Mouse (Mus musculus) limb, embryonic 15.5 days (tissue): ENCODE data around the gene Pck1. TPM values are rescaled to one million over a fixed set of nuclear protein-coding genes. Genes with fewer than 3 reads are reported as not detected.

ENCODE experiments used
- ATAC-seq: fragments of 200-750 bp; cut with Nextera tagmentation; 2 replicates; pipeline ENCODE4 v1.8.0; 2017; ENCODE audit warnings: low read depth, moderate TSS enrichment; ENCODE audit not compliant: insufficient number of reproducible peaks, low FRiP score, low TSS enrichment
- H3K27ac ChIP-seq: fragments of 300-500 bp; sonication (generic); 2 replicates; pipeline ENCODE4 v1.5.1; 2015; ENCODE audit warnings: moderate library complexity, mild to moderate bottlenecking, inconsistent platforms
- H3K27me3 ChIP-seq: fragments of 300-500 bp; sonication (generic); 2 replicates; pipeline ENCODE4 v1.6.1; 2015; ENCODE audit warnings: inconsistent platforms
- H3K36me3 ChIP-seq: fragments of 300-500 bp; sonication (generic); 2 replicates; pipeline ENCODE4 v1.6.1; 2015; ENCODE audit warnings: inconsistent platforms
- H3K4me1 ChIP-seq: fragments of 300-500 bp; sonication (generic); 2 replicates; pipeline ENCODE4 v1.6.1; 2015; ENCODE audit warnings: inconsistent platforms
- H3K4me2 ChIP-seq: fragments of 300-500 bp; sonication (generic); 2 replicates; pipeline ENCODE4 v1.6.1; 2015; ENCODE audit warnings: mild to moderate bottlenecking, inconsistent platforms
- H3K4me3 ChIP-seq: fragments of 300-500 bp; sonication (generic); 2 replicates; pipeline ENCODE4 v1.5.1; 2015; ENCODE audit warnings: mild to moderate bottlenecking, inconsistent platforms
- H3K9ac ChIP-seq: fragments of 300-500 bp; sonication (generic); 2 replicates; pipeline ENCODE4 v1.6.1; 2015; ENCODE audit warnings: inconsistent platforms
- H3K9me3 ChIP-seq: fragments of 300-500 bp; sonication (generic); 2 replicates; pipeline ENCODE4 v1.6.1; 2016; ENCODE audit warnings: inconsistent platforms
- WGBS: fragments of 180-500 bp; shearing (Covaris S2); methylation state at CpG from one replicate; pipeline ENCODE4 v1.1.7; 2015; 5-methylcytosine and 5-hydroxymethylcytosine counted together
- polyA plus RNA-seq: library from polyadenylated mRNA; unstranded; fragments of >200 nt; fragmentation: Nextera tagmentation; extraction: Ambion mirVana; gene quantifications from 2 replicates; pipeline ENCODE4 v1.2.1, GENCODE M21; 2015

The Pck1 gene
- polyA plus RNA-seq, 1 experiment from 2014 or later, result 0.09 TPM

GRCm38 (mm10) chr2:173153266-173153665 lies 418 bp downstream of the Pck1 start:
- Histone ChIP-seq H3K4me2 (no peak overlapping the region), H3K9me3 (no peaks in the 10 kb centered on the region), H3K36me3 (no peaks in the 10 kb centered on the region), H3K4me3 (no peak overlapping the region), H3K9ac (no peak overlapping the region), H3K4me1 (no peaks in the 10 kb centered on the region), H3K27ac (no peak overlapping the region), H3K27me3 (no peaks in the 10 kb centered on the region)
- 82% methylated on average over 10 of the region's 10 CpGs for WGBS
- ATAC-seq, result no peak

GRCm38 (mm10) chr2:173154513-173154912 lies 1.7 kb downstream of the Pck1 start:
- H3K9ac ChIP-seq, result no peak overlapping the region
- H3K4me2 ChIP-seq, result no peak overlapping the region
- H3K9me3 ChIP-seq, result no peaks in the 10 kb centered on the region
- ATAC-seq, result no peak
- H3K4me3 ChIP-seq, result no peak overlapping the region
- no peak overlapping the region for H3K27ac ChIP-seq
- peaks cover 4% of the 10 kb centered on the region for H3K4me1 ChIP-seq
- H3K36me3 ChIP-seq, result no peaks in the 10 kb centered on the region
- no peaks in the 10 kb centered on the region for H3K27me3 ChIP-seq
- WGBS, result 86% methylated on average over 13 of the region's 13 CpGs

GRCm38 (mm10) chr2:173154962-173155361 lies 2.1 kb downstream of the Pck1 start:
- Histone ChIP-seq H3K9ac (no peak overlapping the region), H3K27ac (no peak overlapping the region), H3K4me2 (no peak overlapping the region), H3K36me3 (no peaks in the 10 kb centered on the region), H3K9me3 (no peaks in the 10 kb centered on the region), H3K27me3 (no peaks in the 10 kb centered on the region), H3K4me1 (peaks cover 9% of the 10 kb centered on the region), H3K4me3 (no peak overlapping the region)
- 92% methylated on average over 14 of the region's 14 CpGs for WGBS
- no peak for ATAC-seq

GRCm38 (mm10) chr2:173155907-173156306 lies 3.1 kb downstream of the Pck1 start:
- Histone ChIP-seq H3K4me2 (no peak overlapping the region), H3K4me1 (peaks cover 13% of the 10 kb centered on the region), H3K9me3 (no peaks in the 10 kb centered on the region), H3K9ac (no peak overlapping the region), H3K36me3 (no peaks in the 10 kb centered on the region), H3K27me3 (no peaks in the 10 kb centered on the region), H3K4me3 (no peak overlapping the region), H3K27ac (no peak overlapping the region)
- ATAC-seq, result no peak
- WGBS, result 92% methylated on average over 10 of the region's 10 CpGs

GRCm38 (mm10) chr2:173156923-173157322 lies 4.1 kb downstream of the Pck1 start:
- Histone ChIP-seq H3K4me1 (peaks cover 17% of the 10 kb centered on the region), H3K9ac (no peak overlapping the region), H3K36me3 (no peaks in the 10 kb centered on the region), H3K4me3 (no peak overlapping the region), H3K27ac (no peak overlapping the region), H3K4me2 (no peak overlapping the region), H3K27me3 (no peaks in the 10 kb centered on the region), H3K9me3 (no peaks in the 10 kb centered on the region)
- 85% methylated on average over 13 of the region's 13 CpGs for WGBS
- ATAC-seq, result no peak

- no peaks in the 10 kb centered on the region for H3K36me3 ChIP-seq
- no peak overlapping the region for H3K27ac ChIP-seq
- H3K4me2 ChIP-seq, result no peak overlapping the region
- no peak for ATAC-seq
- H3K27me3 ChIP-seq, result no peaks in the 10 kb centered on the region
- H3K4me1 ChIP-seq, result peaks cover 21% of the 10 kb centered on the region
- 65% methylated on average over 4 of the region's 4 CpGs for WGBS
- no peak overlapping the region for H3K9ac ChIP-seq
- no peak overlapping the region for H3K4me3 ChIP-seq
- H3K9me3 ChIP-seq, result no peaks in the 10 kb centered on the region
Measured at GRCm38 (mm10) chr2:173157376-173157775, 4.5 kb downstream of the Pck1 start.

GRCm38 (mm10) chr2:173157871-173158270 lies 5.0 kb downstream of the Pck1 start:
- Histone ChIP-seq H3K9ac (no peak overlapping the region), H3K4me1 (peaks cover 21% of the 10 kb centered on the region), H3K27me3 (no peaks in the 10 kb centered on the region), H3K9me3 (no peaks in the 10 kb centered on the region), H3K27ac (no peak overlapping the region), H3K36me3 (no peaks in the 10 kb centered on the region), H3K4me3 (no peak overlapping the region), H3K4me2 (no peak overlapping the region)
- ATAC-seq, result no peak
- 94% methylated on average over 4 of the region's 4 CpGs for WGBS

GRCm38 (mm10) chr2:173158390-173159055 lies 5.7 kb downstream of the Pck1 start:
- Histone ChIP-seq H3K9ac (no peak overlapping the region), H3K27ac (no peak overlapping the region), H3K4me3 (no peak overlapping the region), H3K9me3 (no peaks in the 10 kb centered on the region), H3K4me1 (peaks cover 21% of the 10 kb centered on the region), H3K27me3 (no peaks in the 10 kb centered on the region), H3K36me3 (no peaks in the 10 kb centered on the region), H3K4me2 (no peak overlapping the region)
- WGBS, result 87% methylated on average over 19 of the region's 19 CpGs
- no peak for ATAC-seq

GRCm38 (mm10) chr2:173159354-173160311 lies 6.8 kb downstream of the Pck1 start:
- H3K9ac ChIP-seq, result no peak overlapping the region
- 23% methylated on average over 24 of the region's 24 CpGs for WGBS
- peak; percentile 68; the same call in 1 of the 2 replicates for ATAC-seq

GRCm38 (mm10) chr2:173163380-173163779 lies 10.5 kb downstream of the Pck1 start:
- WGBS, result 81% methylated on average over 8 of the region's 8 CpGs
- H3K27me3 ChIP-seq, result no peaks in the 10 kb centered on the region
- H3K27ac ChIP-seq, result no peak overlapping the region
- peaks cover 21% of the 10 kb centered on the region for H3K4me1 ChIP-seq
- H3K9me3 ChIP-seq, result no peaks in the 10 kb centered on the region
- H3K4me2 ChIP-seq, result no peak overlapping the region
- no peak for ATAC-seq
- H3K36me3 ChIP-seq, result no peaks in the 10 kb centered on the region
- no peak overlapping the region for H3K4me3 ChIP-seq
- H3K9ac ChIP-seq, result no peak overlapping the region

More at GRCm38 (mm10) chr2:173159354-173160311, 6.8 kb downstream of the Pck1 start:
- Histone ChIP-seq H3K4me2 (no peak overlapping the region), H3K27ac (peak overlapping the region; percentile 80), H3K4me1 (peaks cover 21% of the 10 kb centered on the region), H3K27me3 (no peaks in the 10 kb centered on the region), H3K4me3 (no peak overlapping the region), H3K9me3 (no peaks in the 10 kb centered on the region), H3K36me3 (no peaks in the 10 kb centered on the region)

- H3K9ac ChIP-seq, result no peak overlapping the region
- no peaks in the 10 kb centered on the region for H3K27me3 ChIP-seq
- no peaks in the 10 kb centered on the region for H3K9me3 ChIP-seq
- H3K4me3 ChIP-seq, result no peak overlapping the region
- H3K4me1 ChIP-seq, result peaks cover 23% of the 10 kb centered on the region
- no peak for ATAC-seq
- H3K36me3 ChIP-seq, result no peaks in the 10 kb centered on the region
- H3K4me2 ChIP-seq, result no peak overlapping the region
- 38% methylated on average over 2 of the region's 2 CpGs for WGBS
- H3K27ac ChIP-seq, result no peak overlapping the region
Measured at GRCm38 (mm10) chr2:173164358-173164757, 11.5 kb downstream of the Pck1 start.

GRCm38 (mm10) chr2:173164946-173165345 lies 12.1 kb downstream of the Pck1 start:
- no peak overlapping the region for H3K4me2 ChIP-seq
- H3K27me3 ChIP-seq, result peaks cover under 1% of the 10 kb centered on the region; the same call in 1 of the 2 replicates
- H3K36me3 ChIP-seq, result no peaks in the 10 kb centered on the region
- no peaks in the 10 kb centered on the region for H3K9me3 ChIP-seq
- H3K4me1 ChIP-seq, result peaks cover 17% of the 10 kb centered on the region
- ATAC-seq, result no peak
- 90% methylated on average over 10 of the region's 10 CpGs for WGBS
- H3K27ac ChIP-seq, result no peak overlapping the region
- H3K4me3 ChIP-seq, result no peak overlapping the region
- H3K9ac ChIP-seq, result no peak overlapping the region
